Mouse (Mus musculus) CD4-positive helper T cell, adult 2 months (primary cell): ENCODE results near the gene Fuca2.
A peak's percentile ranks its signal among the peaks of the same experiment; 100 is the strongest.
"Not testable (repeated sequence)": the region's sequence is repeated elsewhere in the genome, so short reads cannot be mapped to it uniquely, and the experiment has no call there.

ENCODE experiments used
- DNase-seq: peaks from one replicate; pipeline ENCODE4 v3.0.0-alpha.2; 2012; ENCODE audit warnings: low read depth, missing footprints, low spot score

Gene Fuca2

GRCm38 (mm10) chr10:13499331-13499730 is at the start of gene Fuca2:
Gene Fuca2, plus strand, starts transcription at chr10:13499540.
- no peak for DNase-seq

- DNase-seq, result no peak
These were observed 47.7 kb upstream of the Fuca2 start for GRCm38 (mm10) chr10:13451640-13452039.

GRCm38 (mm10) chr10:13453200-13453990 is 45.9 kb upstream of the Fuca2 start:
- peak; percentile 19 for DNase-seq

- not testable (repeated sequence) for DNase-seq
These were observed 35.0 kb upstream of the Fuca2 start for GRCm38 (mm10) chr10:13464295-13464694.

GRCm38 (mm10) chr10:13466925-13467324 is 32.4 kb upstream of the Fuca2 start:
- peak; percentile 25 for DNase-seq

GRCm38 (mm10) chr10:13468025-13468529 is 31.3 kb upstream of the Fuca2 start:
- DNase-seq, result not testable (repeated sequence)

- DNase-seq, result no peak
These were observed 29.1 kb upstream of the Fuca2 start for GRCm38 (mm10) chr10:13470236-13470635.

- no peak for DNase-seq
These were observed 26.0 kb upstream of the Fuca2 start for GRCm38 (mm10) chr10:13473287-13473832.

- peak; percentile 69 for DNase-seq
These were observed 25.3 kb upstream of the Fuca2 start, which contains the start of gene Phactr2 for GRCm38 (mm10) chr10:13473833-13474567. Gene Phactr2, minus strand, starts transcription at chr10:13474412.

- DNase-seq, result no peak
These were observed 24.8 kb upstream of the Fuca2 start for GRCm38 (mm10) chr10:13474568-13474955.

GRCm38 (mm10) chr10:13475121-13475520 is 24.2 kb upstream of the Fuca2 start:
- peak; percentile 27 for DNase-seq

- DNase-seq, result no peak
These were observed 20.0 kb upstream of the Fuca2 start for GRCm38 (mm10) chr10:13479341-13479740.

GRCm38 (mm10) chr10:13485958-13486357 is 13.4 kb upstream of the Fuca2 start:
- no peak for DNase-seq

GRCm38 (mm10) chr10:13489671-13490070 is 9.7 kb upstream of the Fuca2 start:
- DNase-seq, result no peak

GRCm38 (mm10) chr10:13493978-13494686 is 5.2 kb upstream of the Fuca2 start:
- DNase-seq, result no peak

GRCm38 (mm10) chr10:13496315-13496714 is 3.0 kb upstream of the Fuca2 start:
- no peak for DNase-seq

- no peak for DNase-seq
These were observed 1.1 kb downstream of the Fuca2 start for GRCm38 (mm10) chr10:13500473-13500872.

- DNase-seq, result peak; percentile 85
These were observed 1.7 kb downstream of the Fuca2 start for GRCm38 (mm10) chr10:13500938-13501496.

GRCm38 (mm10) chr10:13501533-13501932 is 2.2 kb downstream of the Fuca2 start:
- peak; percentile 12 for DNase-seq

GRCm38 (mm10) chr10:13502371-13502770 is 3.0 kb downstream of the Fuca2 start:
- DNase-seq, result no peak

GRCm38 (mm10) chr10:13521857-13522256 is 22.5 kb downstream of the Fuca2 start:
- no peak for DNase-seq
